Mouse (Mus musculus) left cerebral cortex, postnatal 36 days (tissue): Measurements from ENCODE around the gene Rtn4rl2. TPM values are rescaled to one million over a fixed set of nuclear protein-coding genes. Genes with fewer than 3 reads are reported as not detected.

ENCODE experiments used
- DNase-seq, 2 experiments: peaks; one replicate each; pipeline ENCODE4 v3.0.0; 2021 to 2022; ENCODE audit warnings: low spot score in 2 of 2, mixed read lengths in 1 of 2
- intact Hi-C: fragments of 180-260 bp; cut with DNase I; formaldehyde crosslinking; loops from one replicate; pipeline ENCODE4 v1.15.1; 2025
- total RNA-seq, 2 experiments: library from RNA; stranded (reverse); gene quantifications; 2 replicates each; pipeline ENCODE4 v1.2.3; 2021

The Rtn4rl2 gene
- total RNA-seq, 2 experiments from 2014 or later: 90.0 to 92.0 TPM

GRCm38 (mm10) chr2:84886821-84887281 is 341 bp upstream of the Rtn4rl2 start:
- intact Hi-C loops: loop anchor here (5.0 kb wide), 3 partner anchors 55 to 160 kb away; partner anchors contain the start of gene Tnks1bp1
- peak in 1 of 2 experiments; percentile 55 for DNase-seq

GRCm38 (mm10) chr2:84885084-84886055 is 1.1 kb downstream of the Rtn4rl2 start:
- intact Hi-C loops: loop anchor here (5.0 kb wide), 3 partner anchors 53 to 162 kb away; partner anchors contain the start of gene Tnks1bp1

GRCm38 (mm10) chr2:84884611-84885010 is 1.9 kb downstream of the Rtn4rl2 start:
- DNase-seq: no peak
- intact Hi-C loops: loop anchor here (5.0 kb wide), 3 partner anchors 52 to 163 kb away; partner anchors contain the start of gene Tnks1bp1

More at GRCm38 (mm10) chr2:84885084-84886055, 1.1 kb downstream of the Rtn4rl2 start:
- DNase-seq: peak in 1 of 2 experiments; percentile 44

GRCm38 (mm10) chr2:84883942-84884341 is 2.6 kb downstream of the Rtn4rl2 start:
- peak in 1 of 2 experiments; percentile 11 for DNase-seq
- intact Hi-C loops: no loop called here

- peak in 1 of 2 experiments; percentile 12 for DNase-seq
- intact Hi-C loops: no loop called here
Observed at GRCm38 (mm10) chr2:84883530-84883929, 3.0 kb downstream of the Rtn4rl2 start.

GRCm38 (mm10) chr2:84883084-84883483 is 3.4 kb downstream of the Rtn4rl2 start:
- intact Hi-C loops: no loop called here
- DNase-seq: no peak

- peak; percentile 84 to 88 for DNase-seq
- intact Hi-C loops: no loop called here
Observed at GRCm38 (mm10) chr2:84882606-84883005, 3.9 kb downstream of the Rtn4rl2 start.

GRCm38 (mm10) chr2:84880590-84880989 is 5.9 kb downstream of the Rtn4rl2 start:
- intact Hi-C loops: no loop called here
- no peak for DNase-seq

- DNase-seq: no peak
Observed at GRCm38 (mm10) chr2:84875842-84876241, 10.7 kb downstream of the Rtn4rl2 start.

GRCm38 (mm10) chr2:84872105-84872716 is 14.3 kb downstream of the Rtn4rl2 start:
- intact Hi-C loops: no loop called here
- DNase-seq: peak in 1 of 2 experiments; percentile 54

More at GRCm38 (mm10) chr2:84875842-84876241, 10.7 kb downstream of the Rtn4rl2 start:
- intact Hi-C loops: no loop called here

- intact Hi-C loops: no loop called here
- no peak for DNase-seq
Observed at GRCm38 (mm10) chr2:84870623-84871160, 15.8 kb downstream of the Rtn4rl2 start.

GRCm38 (mm10) chr2:84868977-84869376 is 17.5 kb downstream of the Rtn4rl2 start:
- DNase-seq: no peak
- intact Hi-C loops: loop anchor here (2.0 to 5.0 kb wide), 2 partner anchors 20 to 37 kb away; no protein-coding TSS in a partner anchor

- intact Hi-C loops: loop anchor here (2.0 to 5.0 kb wide), 2 partner anchors 20 to 36 kb away; no protein-coding TSS in a partner anchor
- DNase-seq: peak; percentile 74 to 79
Observed at GRCm38 (mm10) chr2:84868521-84868943, 18.0 kb downstream of the Rtn4rl2 start.

- peak in 1 of 2 experiments; percentile 57 for DNase-seq
- intact Hi-C loops: loop anchor here (5.0 kb wide), 1 partner anchor 34 kb away; no protein-coding TSS in a partner anchor
Observed at GRCm38 (mm10) chr2:84865616-84866571, 20.6 kb downstream of the Rtn4rl2 start.

- intact Hi-C loops: no loop called here
- DNase-seq: no peak
Observed at GRCm38 (mm10) chr2:84862231-84862630, 24.3 kb downstream of the Rtn4rl2 start.

GRCm38 (mm10) chr2:84861430-84861829 is 25.1 kb downstream of the Rtn4rl2 start:
- intact Hi-C loops: no loop called here
- DNase-seq: no peak

- DNase-seq: no peak
- intact Hi-C loops: no loop called here
Observed at GRCm38 (mm10) chr2:84859991-84860780, 26.3 kb downstream of the Rtn4rl2 start.

GRCm38 (mm10) chr2:84858551-84858950 is 28.0 kb downstream of the Rtn4rl2 start:
- DNase-seq: no peak
- intact Hi-C loops: no loop called here
